Mouse (Mus musculus) heart, adult 18-20 months (tissue): Measurements from ENCODE around the gene Cntnap2. TPM values are rescaled to one million over a fixed set of nuclear protein-coding genes. Genes with fewer than 3 reads are reported as not detected.

ENCODE experiments used
- DNase-seq, 2 experiments: peaks; one replicate each; pipeline ENCODE4 v3.0.0; 2021 to 2022; ENCODE audit warnings: mixed read lengths in 1 of 2
- total RNA-seq, 2 experiments: library from RNA; stranded (reverse); gene quantifications; 2 replicates each; pipeline ENCODE4 v1.2.3; 2021

Cntnap2 gene
- total RNA-seq, 2 experiments from 2014 or later, result 0.23 TPM; not detected in 1

GRCm38 (mm10) chr6:45327952-45328485, 268.9 kb downstream of the Cntnap2 start:
- DNase-seq, result no peak

GRCm38 (mm10) chr6:45345396-45345795, 286.2 kb downstream of the Cntnap2 start:
- DNase-seq, result no peak

- DNase-seq, result no peak
These were observed 286.8 kb downstream of the Cntnap2 start for GRCm38 (mm10) chr6:45345953-45346352.

GRCm38 (mm10) chr6:45366442-45366841, 307.3 kb downstream of the Cntnap2 start:
- no peak for DNase-seq

GRCm38 (mm10) chr6:45381126-45381525, 322.0 kb downstream of the Cntnap2 start:
- DNase-seq, result no peak

- DNase-seq, result no peak
These were observed 329.9 kb downstream of the Cntnap2 start for GRCm38 (mm10) chr6:45389034-45389433.

GRCm38 (mm10) chr6:45413629-45414028, 354.5 kb downstream of the Cntnap2 start:
- DNase-seq, result no peak

GRCm38 (mm10) chr6:45455424-45455823, 396.3 kb downstream of the Cntnap2 start:
- DNase-seq, result no peak

GRCm38 (mm10) chr6:45518221-45518620, 459.1 kb downstream of the Cntnap2 start:
- DNase-seq, result no peak

GRCm38 (mm10) chr6:45536999-45537398, 477.8 kb downstream of the Cntnap2 start:
- DNase-seq, result no peak

- DNase-seq, result no peak
These were observed 485.2 kb downstream of the Cntnap2 start for GRCm38 (mm10) chr6:45544319-45544875.

GRCm38 (mm10) chr6:45559724-45560123, 500.6 kb downstream of the Cntnap2 start:
- no peak for DNase-seq

- peak; percentile 1 for DNase-seq
These were observed 525.4 kb downstream of the Cntnap2 start for GRCm38 (mm10) chr6:45584467-45585094.

GRCm38 (mm10) chr6:45589084-45589483, 529.9 kb downstream of the Cntnap2 start:
- DNase-seq, result no peak

GRCm38 (mm10) chr6:45647017-45647416, 587.9 kb downstream of the Cntnap2 start:
- no peak for DNase-seq

- no peak for DNase-seq
These were observed 589.3 kb downstream of the Cntnap2 start for GRCm38 (mm10) chr6:45648419-45648818.

- DNase-seq, result no peak
These were observed 641.1 kb downstream of the Cntnap2 start for GRCm38 (mm10) chr6:45700287-45700686.

- peak; percentile 7 to 28 for DNase-seq
These were observed 732.5 kb downstream of the Cntnap2 start for GRCm38 (mm10) chr6:45791612-45792011.

GRCm38 (mm10) chr6:45841626-45842341, 782.6 kb downstream of the Cntnap2 start:
- no peak for DNase-seq

- no peak for DNase-seq
These were observed 784.6 kb downstream of the Cntnap2 start for GRCm38 (mm10) chr6:45843736-45844135.

GRCm38 (mm10) chr6:45871409-45871992, 812.3 kb downstream of the Cntnap2 start:
- DNase-seq, result no peak

GRCm38 (mm10) chr6:45885486-45885885, 826.3 kb downstream of the Cntnap2 start:
- DNase-seq, result no peak

- no peak for DNase-seq
These were observed 828.7 kb downstream of the Cntnap2 start for GRCm38 (mm10) chr6:45887901-45888300.
